Mouse (Mus musculus) liver, embryonic 14.5 days (tissue): ENCODE data around the gene Map2. TPM values are rescaled to one million over a fixed set of nuclear protein-coding genes. Genes with fewer than 3 reads are reported as not detected.

ENCODE experiments used
- ATAC-seq: fragments of 200-750 bp; cut with Nextera tagmentation; 2 replicates; pipeline ENCODE4 v1.8.0; 2017; ENCODE audit warnings: moderate number of reproducible peaks, mild to moderate bottlenecking, moderate library complexity; ENCODE audit not compliant: insufficient read depth
- DNase-seq, 3 experiments: peaks; one replicate each; pipeline ENCODE4 v3.0.0-alpha.2; 2012 to 2013; ENCODE audit warnings: low read depth in 3 of 3, low spot score in 3 of 3
- H3K27ac ChIP-seq: fragments of 300-500 bp; sonication (generic); 2 replicates; pipeline ENCODE4 v1.5.1; 2014; ENCODE audit warnings: moderate library complexity, mild to moderate bottlenecking, control low read depth, inconsistent platforms
- H3K27me3 ChIP-seq: fragments of 300-500 bp; sonication (generic); 2 replicates; pipeline ENCODE4 v1.6.1; 2014; ENCODE audit warnings: mild to moderate bottlenecking, low read length, moderate library complexity; ENCODE audit not compliant: control insufficient read depth, insufficient read depth
- H3K36me3 ChIP-seq: fragments of 300-500 bp; sonication (generic); replicated peaks from 2 replicates; pipeline ENCODE4 v1.6.1; 2014; ENCODE audit warnings: low read depth; ENCODE audit not compliant: control insufficient read depth, insufficient read depth
- H3K4me1 ChIP-seq, 2 experiments: fragments of 200-500 bp in 1 of 2; fragments of 300-500 bp in 1 of 2; sonication (generic) in 1 of 2; replicated peaks; 2 replicates each; pipeline ENCODE4 v1.6.1; 2012 to 2014; ENCODE audit warnings: antibody characterized with exemption in 1 of 2, inconsistent platforms in 1 of 2, low read length in 1 of 2; ENCODE audit not compliant: control insufficient read depth in 2 of 2, insufficient read depth in 2 of 2
- H3K4me2 ChIP-seq: fragments of 300-500 bp; sonication (generic); 2 replicates; pipeline ENCODE4 v1.6.1; 2014; ENCODE audit warnings: low read depth, mild to moderate bottlenecking, control low read depth, moderate library complexity
- H3K4me3 ChIP-seq, 2 experiments: fragments of 200-500 bp in 1 of 2; fragments of 300-500 bp in 1 of 2; sonication (generic) in 1 of 2; 2 replicates each; pipeline ENCODE4 v1.5.1; 2012 to 2014; ENCODE audit warnings: low read depth in 2 of 2, low read length in 2 of 2, mild to moderate bottlenecking in 2 of 2, control low read depth in 1 of 2, inconsistent platforms in 1 of 2, moderate library complexity in 1 of 2; ENCODE audit not compliant: insufficient read depth in 1 of 2
- H3K9ac ChIP-seq: fragments of 300-500 bp; sonication (generic); replicated peaks from 2 replicates; pipeline ENCODE4 v1.6.1; 2014; ENCODE audit warnings: mild to moderate bottlenecking, control low read depth, moderate library complexity
- H3K9me3 ChIP-seq: fragments of 300-500 bp; sonication (generic); 2 replicates; pipeline ENCODE4 v1.6.1; 2016; ENCODE audit warnings: low read length, mixed read lengths; ENCODE audit not compliant: control insufficient read depth
- CTCF ChIP-seq: IDR thresholded peaks from 2 replicates; pipeline ENCODE4 v1.5.1; 2016; ENCODE audit warnings: antibody characterized with exemption, low read depth, control low read depth
- EP300 ChIP-seq: IDR thresholded peaks from 2 replicates; pipeline ENCODE4 v1.6.1; 2016; ENCODE audit warnings: antibody characterized with exemption, low read depth
- WGBS: fragments of 180-500 bp; shearing (Covaris S2); extraction: QIAGEN DNeasy Blood & Tissue Kit; methylation state at CpG from one replicate; pipeline ENCODE4 v1.1.7; 2014; ENCODE audit not compliant: insufficient replicate concordance; 5-methylcytosine and 5-hydroxymethylcytosine counted together
- polyA plus RNA-seq, 2 experiments: library from polyadenylated mRNA; depleted of rRNA in 1 of 2; stranded (reverse) in 1 of 2; unstranded in 1 of 2; fragments of >200 nt; fragmentation: Nextera tagmentation in 1 of 2; extraction: Ambion mirVana in 1 of 2; gene quantifications; 2 replicates each; pipeline versions ENCODE4 v1.2.1 to v1.2.3; 2012 to 2014

Gene Map2
- polyA plus RNA-seq, 2 experiments, result 0.62 to 0.64 TPM

DNA sequence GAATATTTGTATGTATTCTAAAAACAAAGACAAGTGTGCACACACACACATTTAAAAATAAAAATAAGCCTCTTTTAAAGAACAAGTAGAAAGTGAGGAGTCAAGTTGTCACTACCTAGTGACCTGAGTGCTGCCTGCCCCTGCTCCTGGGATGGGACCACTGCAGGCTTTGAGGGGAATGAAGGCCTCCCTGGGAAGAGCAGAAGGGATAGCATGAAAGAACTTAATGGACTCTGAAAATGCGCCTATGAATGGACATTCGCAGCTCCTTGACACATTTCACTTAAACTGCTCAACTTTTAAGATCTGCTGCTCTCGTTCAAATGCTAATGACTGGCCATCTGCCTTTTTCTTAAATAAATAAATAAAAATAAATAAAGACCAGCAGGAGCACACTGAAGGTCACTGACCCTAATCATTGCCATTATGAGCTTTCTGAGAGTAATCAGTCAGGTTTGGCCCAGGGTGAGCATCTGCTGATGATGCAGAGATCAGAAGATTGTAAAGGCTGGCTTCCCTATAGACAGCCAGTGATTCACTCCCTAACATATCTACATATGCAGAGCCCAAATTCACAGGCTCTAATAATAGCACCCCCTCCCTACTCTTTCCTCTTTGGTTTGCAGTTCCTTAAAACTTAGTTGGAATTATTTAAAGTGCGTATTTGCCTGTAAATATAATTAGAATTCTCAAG lies 91.3 kb downstream of the Map2 start:
- Histone ChIP-seq H3K9me3 (no peaks in the 10 kb centered on the region), H3K4me2 (no peak overlapping the region), H3K27ac (no peak overlapping the region), H3K4me1 (no peaks in the 10 kb centered on the region; a peak in 1 of 4 replicates), H3K36me3 (no peaks in the 10 kb centered on the region), H3K27me3 (no peaks in the 10 kb centered on the region), H3K9ac (no peak overlapping the region), H3K4me3 (no peak overlapping the region)
- ATAC-seq (no peak), DNase-seq (no peak)
- no peak for TF ChIP-seq EP300
- TF ChIP-seq CTCF, result no peak
- 42% methylated on average over 4 of the region's 4 CpGs for WGBS

DNA sequence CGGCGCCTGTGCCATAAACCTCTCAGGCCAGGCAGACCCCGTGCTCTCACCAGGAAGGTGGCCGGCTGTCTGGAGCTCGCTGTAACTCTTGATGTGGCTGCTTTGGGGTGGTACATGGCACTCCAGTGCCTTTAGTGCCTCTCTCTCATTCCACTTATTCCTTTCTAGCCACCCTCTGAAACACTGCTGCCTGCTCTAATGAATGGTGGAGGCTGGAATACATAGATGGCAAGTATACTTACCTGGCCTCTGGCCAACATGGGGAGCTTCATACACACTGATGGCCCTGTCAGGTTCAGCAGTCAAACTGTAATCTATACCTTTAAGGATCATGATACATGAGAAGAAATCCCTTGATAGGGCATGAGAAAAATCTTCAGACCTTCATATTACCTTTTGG lies 102.6 kb downstream of the Map2 start:
- ATAC-seq (no peak), DNase-seq (no peak)
- 57% methylated on average over 3 of the region's 5 CpGs for WGBS
- no peaks in the 10 kb centered on the region for H3K27me3 ChIP-seq
- H3K27ac ChIP-seq, result no peak overlapping the region
- H3K9me3 ChIP-seq, result no peaks in the 10 kb centered on the region
- H3K4me1 ChIP-seq, result no peaks in the 10 kb centered on the region
- no peaks in the 10 kb centered on the region for H3K36me3 ChIP-seq
- TF ChIP-seq EP300 (no peak), CTCF (no peak)
- H3K4me3 ChIP-seq, result no peak overlapping the region
- H3K4me2 ChIP-seq, result no peak overlapping the region
- H3K9ac ChIP-seq, result no peak overlapping the region

DNA sequence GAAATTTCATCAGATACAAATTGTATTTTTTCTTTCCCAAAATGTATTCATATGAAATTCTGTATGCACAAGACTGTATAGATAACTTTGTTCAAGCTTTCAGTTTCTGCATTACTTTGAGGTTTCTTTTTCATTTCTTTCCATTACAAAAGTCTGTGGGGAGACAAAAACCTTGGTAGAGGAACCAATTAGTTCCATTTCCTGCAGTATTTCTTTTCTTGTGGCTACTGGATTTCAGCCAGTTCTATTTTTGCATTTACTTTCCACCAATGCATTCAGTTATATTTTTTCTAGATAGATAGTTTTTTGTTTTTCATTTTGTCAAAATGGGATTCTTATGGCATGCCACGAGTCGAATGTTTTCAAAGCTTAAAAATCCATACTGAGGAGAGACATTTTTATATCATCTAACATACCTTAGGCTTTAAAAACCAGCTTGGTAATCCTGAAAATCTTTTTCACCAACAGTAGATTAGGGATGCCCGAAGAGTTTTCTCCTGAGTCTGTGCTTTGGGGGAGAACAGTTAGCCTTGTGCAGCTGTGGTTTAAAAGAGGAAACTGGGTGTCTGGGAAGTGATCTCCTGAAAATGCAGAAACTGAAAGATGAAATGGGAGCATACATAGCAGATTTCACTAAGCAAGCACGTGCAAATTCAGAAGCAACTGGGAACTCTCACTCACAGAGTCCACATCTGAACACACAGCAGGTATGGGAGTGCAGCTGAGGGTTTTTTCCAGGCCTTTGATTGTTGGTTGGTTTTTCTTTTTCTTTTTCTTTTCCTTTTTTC lies 104.3 kb downstream of the Map2 start:
- no peaks in the 10 kb centered on the region for H3K4me1 ChIP-seq
- no peak for ATAC-seq
- no peak for DNase-seq

DNA sequence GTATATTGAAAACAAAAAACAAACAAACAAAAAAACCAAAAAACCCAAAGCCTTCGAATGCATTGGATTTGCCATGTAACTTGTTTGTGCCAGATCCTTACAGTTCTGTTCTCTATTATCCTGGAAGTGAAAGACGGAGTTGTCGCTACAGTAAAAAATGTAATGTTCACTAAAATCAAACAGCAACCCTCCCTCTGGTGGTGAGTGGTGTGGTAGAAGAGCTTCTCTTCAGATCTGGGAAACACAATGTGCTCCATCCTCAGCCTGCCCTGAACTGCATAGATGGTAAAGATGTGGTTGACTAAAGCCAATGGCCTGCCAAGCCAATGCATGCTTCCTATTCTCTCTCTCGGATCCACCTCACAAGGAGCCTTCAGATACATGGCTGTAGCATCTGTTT lies 105.1 kb downstream of the Map2 start:
- DNase-seq, result no peak
- Histone ChIP-seq H3K4me2 (no peak overlapping the region), H3K27me3 (no peaks in the 10 kb centered on the region), H3K27ac (no peak overlapping the region), H3K9me3 (no peaks in the 10 kb centered on the region), H3K9ac (no peak overlapping the region), H3K36me3 (no peaks in the 10 kb centered on the region), H3K4me1 (no peaks in the 10 kb centered on the region), H3K4me3 (no peak overlapping the region)
- ATAC-seq, result no peak
- 53% methylated on average over 4 of the region's 4 CpGs for WGBS
- no peak for TF ChIP-seq CTCF
- TF ChIP-seq EP300, result no peak

More for the DNA sequence above, 104.3 kb downstream of the Map2 start:
- Histone ChIP-seq H3K9ac (no peak overlapping the region), H3K9me3 (no peaks in the 10 kb centered on the region), H3K4me2 (no peak overlapping the region), H3K27me3 (no peaks in the 10 kb centered on the region), H3K4me3 (no peak overlapping the region), H3K36me3 (no peaks in the 10 kb centered on the region), H3K27ac (no peak overlapping the region)
- TF ChIP-seq EP300, result no peak
- TF ChIP-seq CTCF, result no peak
- WGBS, result 29% methylated on average over 4 of the region's 4 CpGs

DNA sequence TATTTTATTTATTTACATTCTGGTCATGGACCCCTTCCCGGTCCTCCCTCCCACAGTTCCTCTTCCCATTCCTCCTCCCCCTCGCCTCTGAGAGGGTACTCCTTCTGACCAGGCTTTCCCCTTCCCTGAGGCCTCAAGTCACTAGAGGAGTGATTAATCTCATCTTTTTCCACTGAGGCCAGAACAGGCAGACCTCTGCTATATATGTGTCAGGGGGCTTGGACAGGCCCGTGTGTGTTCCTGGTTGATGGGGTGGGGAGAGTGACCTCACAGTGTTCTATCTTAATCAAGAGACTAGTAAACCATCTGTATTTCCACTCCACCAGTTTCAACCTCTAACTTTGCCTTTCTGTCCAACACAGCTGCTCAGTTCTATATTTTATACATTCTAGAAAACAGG lies 107.4 kb downstream of the Map2 start:
- Histone ChIP-seq H3K9ac (no peak overlapping the region), H3K4me3 (no peak overlapping the region), H3K4me1 (no peaks in the 10 kb centered on the region), H3K27me3 (no peaks in the 10 kb centered on the region), H3K27ac (no peak overlapping the region), H3K36me3 (no peaks in the 10 kb centered on the region), H3K9me3 (no peaks in the 10 kb centered on the region), H3K4me2 (no peak overlapping the region)
- ATAC-seq, result no peak
- 50% methylated on average over 3 of the region's 3 CpGs for WGBS
- no peak for TF ChIP-seq CTCF
- TF ChIP-seq EP300, result no peak
- no peak for DNase-seq
